Mouse (Mus musculus): Measurements from ENCODE around the gene Pga5. TPM values are rescaled to one million over a fixed set of nuclear protein-coding genes. Genes with fewer than 3 reads are reported as not detected.
A peak's percentile ranks its signal among the peaks of the same experiment; 100 is the strongest.

The Pga5 gene
- polyA plus RNA-seq, 1 experiment from 2014 or later = not detected

DNA sequence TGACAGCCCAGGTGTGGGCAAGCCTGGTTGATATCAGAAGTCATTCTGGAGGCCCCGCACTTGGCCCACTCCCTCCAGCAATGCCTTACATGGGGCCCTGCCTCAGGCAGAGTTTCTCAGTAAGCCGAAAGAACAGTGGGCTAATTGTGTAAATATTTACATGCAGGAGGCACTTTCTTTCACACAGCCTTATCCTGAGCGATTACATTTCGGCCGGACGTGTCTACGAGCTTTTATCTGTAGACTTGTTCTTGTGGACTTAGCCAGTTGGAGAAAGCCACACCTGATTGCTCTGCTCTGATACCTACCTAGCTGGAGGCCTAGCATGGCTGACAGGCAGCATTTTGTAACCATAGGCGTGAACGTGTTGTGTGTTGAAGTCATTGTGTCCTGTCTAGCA is 22.0 kb upstream of the Pga5 start:
- no peaks in the 10 kb centered on the region for H3K27me3 ChIP-seq
- H3K4me1 ChIP-seq = peaks cover 64% of the 10 kb centered on the region
- no peak for ATAC-seq (replicated peaks; ENCODE audit: low FRiP score)
- H3K9me3 ChIP-seq (replicated peaks) = no peaks in the 10 kb centered on the region
- H3K36me3 ChIP-seq = no peaks in the 10 kb centered on the region
- H3K4me2 ChIP-seq = no peak overlapping the region
- 69% methylated on average over 9 of the region's 9 CpGs for whole genome bisulfite sequencing
- no peak overlapping the region for H3K4me3 ChIP-seq (replicated peaks)
- H3K27ac ChIP-seq = 0 out of 2 replicates have a peak overlapping the region, but pooled peaks have one; percentile 29
- no peak overlapping the region for H3K9ac ChIP-seq

DNA sequence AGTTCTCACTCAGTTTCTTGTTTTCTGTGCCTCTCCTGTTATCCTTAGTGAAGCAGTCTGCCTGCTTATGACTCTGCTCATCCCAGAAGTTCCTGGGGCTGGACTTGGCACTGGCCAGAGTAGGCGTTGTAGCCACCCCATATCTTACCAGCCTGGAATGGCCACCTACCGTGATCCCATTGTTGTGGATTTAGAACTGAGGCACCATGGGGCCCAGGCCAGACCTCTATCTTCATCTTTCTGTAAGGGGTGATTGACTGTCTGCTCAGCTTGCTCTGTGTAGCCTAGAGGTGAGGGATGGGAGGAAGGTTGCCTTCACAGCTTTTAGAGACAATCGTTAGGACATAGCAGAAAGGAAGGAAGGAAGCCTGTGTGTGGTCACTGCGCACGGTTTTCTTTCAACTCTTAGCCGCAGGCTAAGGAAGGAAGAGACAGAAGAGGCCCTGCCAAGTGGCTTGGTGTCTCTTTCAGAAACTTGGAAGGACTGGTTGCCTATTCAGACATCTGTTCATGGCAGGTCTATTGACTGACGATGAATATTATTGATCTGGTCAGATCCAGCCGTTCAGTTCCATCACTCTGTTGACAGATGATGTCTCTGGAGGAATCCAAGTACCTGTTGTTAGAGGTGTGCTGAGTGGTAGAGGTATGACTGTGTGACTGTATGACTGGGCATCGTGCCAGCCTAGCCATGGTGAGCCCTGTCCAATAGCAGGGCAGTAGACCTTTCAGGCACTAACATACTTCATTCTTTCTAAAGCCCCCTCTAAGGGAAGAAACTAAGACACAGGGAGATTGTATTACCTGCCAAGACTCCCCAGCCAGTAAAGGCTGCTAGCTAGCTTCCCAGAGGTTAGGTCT is 20.5 kb upstream of the Pga5 start:
- Histone ChIP-seq H3K4me2 (no peak overlapping the region), H3K4me3 (replicated peaks) (no peak overlapping the region), H3K4me1 (peaks cover 64% of the 10 kb centered on the region), H3K9me3 (replicated peaks) (no peaks in the 10 kb centered on the region), H3K27me3 (no peaks in the 10 kb centered on the region), H3K9ac (no peak overlapping the region), H3K27ac (peak overlapping the region; percentile 69), H3K36me3 (0 out of 2 replicates have a peak, but pooled peaks cover under 1% of the 10 kb centered on the region)
- WGBS = 71% methylated on average over 9 of the region's 9 CpGs
- 0 out of 2 replicates have a peak, but pooled peaks have one; percentile 41 for ATAC-seq (replicated peaks; ENCODE audit: low FRiP score)

DNA sequence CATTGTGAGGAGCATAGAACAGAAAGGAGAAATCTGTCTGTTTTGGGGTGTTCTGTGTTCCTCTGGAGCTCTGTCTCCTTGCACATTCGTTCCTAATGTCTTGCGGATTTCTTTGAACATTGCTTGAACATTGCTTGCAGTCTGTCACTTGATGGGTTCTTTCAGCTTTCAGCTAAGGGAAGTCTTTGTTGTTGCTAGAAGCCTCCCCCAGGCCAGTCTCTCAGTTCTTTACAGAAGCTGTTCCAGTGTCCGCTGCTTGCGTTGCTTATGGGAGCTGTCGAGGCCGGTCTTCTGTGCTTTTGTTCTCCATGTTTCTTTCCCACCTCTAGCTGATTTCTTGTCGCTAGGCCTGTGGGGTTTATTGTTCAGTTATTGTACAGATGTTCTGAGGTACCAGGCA is 17.9 kb upstream of the Pga5 start:
- H3K27me3 ChIP-seq = no peaks in the 10 kb centered on the region
- no peak overlapping the region for H3K4me3 ChIP-seq (replicated peaks)
- H3K27ac ChIP-seq = peak overlapping the region; percentile 70
- no peaks in the 10 kb centered on the region for H3K9me3 ChIP-seq (replicated peaks)
- H3K4me2 ChIP-seq = 0 out of 2 replicates have a peak overlapping the region, but pooled peaks have one; percentile 2
- H3K9ac ChIP-seq = no peak overlapping the region
- H3K4me1 ChIP-seq = peaks cover 53% of the 10 kb centered on the region
- 0 out of 2 replicates have a peak, but pooled peaks cover 3% of the 10 kb centered on the region for H3K36me3 ChIP-seq
- WGBS = 30% methylated on average over 7 of the region's 7 CpGs
- no peak for ATAC-seq (replicated peaks; ENCODE audit: low FRiP score)

DNA sequence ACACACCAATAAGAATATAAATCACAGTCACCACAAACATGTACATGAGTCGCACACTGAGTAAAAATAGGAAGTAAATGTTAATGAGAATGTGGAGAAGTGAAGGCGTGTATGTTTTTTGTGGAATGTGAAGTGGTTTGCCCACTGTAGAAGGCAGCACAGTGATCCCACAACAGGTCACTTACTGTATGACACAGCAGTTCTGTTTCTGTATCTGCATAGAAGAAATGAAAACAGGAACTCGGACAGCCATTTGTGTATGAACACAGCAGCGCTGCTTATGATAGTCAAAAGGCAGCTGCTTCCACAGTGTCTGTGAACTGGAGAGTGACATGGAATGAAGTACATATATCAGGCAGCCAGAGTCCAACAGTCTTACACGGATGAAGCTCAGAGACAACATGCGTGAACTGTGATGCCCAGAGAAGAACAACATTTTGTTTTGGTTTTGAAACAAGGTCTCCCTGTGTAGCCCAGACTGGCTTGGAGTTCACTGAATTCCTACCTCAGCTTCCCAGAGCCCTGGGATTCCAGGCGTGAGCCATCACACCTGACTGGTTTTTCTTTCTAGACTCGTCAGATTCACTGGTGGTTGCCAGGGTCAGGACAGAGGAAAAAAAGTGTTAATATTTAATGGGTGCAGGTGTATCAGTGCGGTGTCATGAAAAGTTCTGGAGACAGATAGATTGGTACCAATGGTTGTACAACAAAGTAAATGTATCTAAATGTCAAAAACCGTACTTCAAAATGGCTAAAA is 16.2 kb upstream of the Pga5 start:
- Histone ChIP-seq H3K27ac (no peak overlapping the region), H3K36me3 (0 out of 2 replicates have a peak, but pooled peaks cover 3% of the 10 kb centered on the region), H3K4me3 (replicated peaks) (no peak overlapping the region), H3K9ac (no peak overlapping the region), H3K9me3 (replicated peaks) (no peaks in the 10 kb centered on the region), H3K4me1 (peaks cover 56% of the 10 kb centered on the region), H3K4me2 (no peak overlapping the region), H3K27me3 (no peaks in the 10 kb centered on the region)
- WGBS = 80% methylated on average over 10 of the region's 10 CpGs
- ATAC-seq (replicated peaks; ENCODE audit: low FRiP score) = no peak

DNA sequence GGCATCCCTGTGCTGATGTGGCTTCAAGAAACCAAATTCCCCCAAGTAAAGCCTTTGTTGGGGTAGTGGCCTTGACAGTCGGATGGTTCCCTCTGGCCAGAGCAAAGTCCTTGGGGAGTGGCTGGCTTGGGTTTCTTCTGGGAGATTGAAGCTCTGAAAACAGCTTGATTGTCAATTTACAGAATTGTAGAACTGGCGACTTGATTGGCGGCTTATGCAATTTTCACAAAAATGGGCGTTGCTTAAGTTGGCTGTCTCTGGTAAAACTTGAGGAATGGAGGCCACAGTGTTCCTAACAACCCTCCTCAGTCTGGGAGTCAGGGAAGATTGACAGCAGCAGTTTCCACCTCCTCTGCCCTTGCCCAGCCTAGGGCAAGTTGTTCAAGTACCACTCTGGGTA is 14.5 kb upstream of the Pga5 start:
- Histone ChIP-seq H3K27me3 (no peaks in the 10 kb centered on the region), H3K4me1 (peaks cover 47% of the 10 kb centered on the region)
- no peak for ATAC-seq (replicated peaks; ENCODE audit: low FRiP score)

DNA sequence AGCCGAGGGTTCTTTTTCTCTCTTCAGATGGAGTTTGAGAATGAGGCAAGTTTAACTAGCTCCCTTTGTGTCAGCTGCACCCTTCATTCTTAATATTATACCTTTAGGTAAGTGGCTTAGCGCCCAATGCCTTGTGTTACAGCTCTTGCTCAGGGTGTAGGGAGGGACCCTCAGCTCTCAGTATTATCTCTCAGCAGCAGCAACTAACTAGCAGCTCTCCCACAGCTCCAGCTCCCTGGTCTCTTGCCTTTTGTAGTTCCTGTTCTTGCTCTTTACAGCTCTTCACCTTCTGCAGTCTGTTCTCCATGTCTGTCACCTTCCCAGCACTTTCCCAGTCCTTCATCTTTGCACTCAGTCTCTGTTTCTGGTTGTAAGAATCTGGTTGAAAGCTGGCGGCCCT is 13.8 kb upstream of the Pga5 start:
- no peaks in the 10 kb centered on the region for H3K9me3 ChIP-seq (replicated peaks)

More for the DNA sequence above, 14.5 kb upstream of the Pga5 start:
- H3K36me3 ChIP-seq = 0 out of 2 replicates have a peak, but pooled peaks cover 3% of the 10 kb centered on the region
- H3K27ac ChIP-seq = no peak overlapping the region
- WGBS = 93% methylated on average over 4 of the region's 4 CpGs
- no peak overlapping the region for H3K4me2 ChIP-seq
- H3K9ac ChIP-seq = no peak overlapping the region
- no peaks in the 10 kb centered on the region for H3K9me3 ChIP-seq (replicated peaks)
- no peak overlapping the region for H3K4me3 ChIP-seq (replicated peaks)

DNA sequence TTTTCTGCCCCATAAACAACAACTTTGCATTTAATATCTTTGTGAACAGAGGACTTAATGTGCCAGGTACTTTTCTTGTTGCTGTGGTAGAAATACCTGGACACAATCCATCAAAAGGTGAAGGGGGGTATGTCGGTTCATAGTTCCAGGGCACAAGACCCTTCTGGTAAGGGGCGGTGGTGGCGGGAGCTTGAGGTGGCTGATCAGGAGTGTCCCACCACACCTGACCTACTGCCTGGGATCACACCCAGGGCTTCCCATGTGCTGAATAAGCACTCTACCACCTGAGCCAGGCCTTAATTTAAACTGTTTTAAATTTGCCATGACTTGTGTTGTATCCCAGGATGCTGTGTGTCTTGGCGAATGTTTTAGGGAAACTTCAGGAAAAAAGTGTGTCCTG is 13.2 kb upstream of the Pga5 start:
- no peak for ATAC-seq (replicated peaks; ENCODE audit: low FRiP score)
- Histone ChIP-seq H3K27me3 (no peaks in the 10 kb centered on the region), H3K4me1 (peaks cover 39% of the 10 kb centered on the region), H3K36me3 (0 out of 2 replicates have a peak, but pooled peaks cover 3% of the 10 kb centered on the region), H3K27ac (peak overlapping the region; percentile 57; the same call in 1 of the 2 replicates), H3K9me3 (replicated peaks) (no peaks in the 10 kb centered on the region), H3K9ac (no peak overlapping the region), H3K4me3 (replicated peaks) (no peak overlapping the region), H3K4me2 (no peak overlapping the region)
- 92% methylated on average over 4 of the region's 4 CpGs for WGBS

More for the DNA sequence above, 13.8 kb upstream of the Pga5 start:
- no peak overlapping the region for H3K4me3 ChIP-seq (replicated peaks)
- H3K27ac ChIP-seq = no peak overlapping the region
- no peak overlapping the region for H3K9ac ChIP-seq
- no peak for ATAC-seq (replicated peaks; ENCODE audit: low FRiP score)
- 83% methylated on average over 3 of the region's 3 CpGs for WGBS
- H3K4me1 ChIP-seq = peaks cover 42% of the 10 kb centered on the region
- 0 out of 2 replicates have a peak, but pooled peaks cover 3% of the 10 kb centered on the region for H3K36me3 ChIP-seq
- no peak overlapping the region for H3K4me2 ChIP-seq
- no peaks in the 10 kb centered on the region for H3K27me3 ChIP-seq

DNA sequence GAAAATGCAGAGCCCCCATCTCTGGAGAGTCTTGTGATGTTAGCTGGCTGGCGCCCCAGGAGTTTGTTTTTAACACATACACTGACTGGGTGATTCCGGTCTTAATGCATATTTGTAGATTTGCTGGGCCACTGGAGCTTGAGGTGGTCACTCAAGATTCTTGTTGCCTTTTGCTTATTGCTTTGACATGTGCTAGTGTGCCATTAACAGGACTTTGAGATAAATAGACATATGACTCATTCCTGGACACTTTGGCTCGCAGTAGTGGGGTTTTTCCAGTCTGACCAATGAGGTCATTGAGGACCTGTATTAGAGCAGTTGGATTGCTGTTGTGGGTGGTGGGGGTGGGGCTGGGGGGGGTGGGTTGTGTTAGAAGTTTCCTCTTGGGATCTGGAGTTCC is 12.5 kb upstream of the Pga5 start:
- Histone ChIP-seq H3K27me3 (no peaks in the 10 kb centered on the region), H3K36me3 (0 out of 2 replicates have a peak, but pooled peaks cover 3% of the 10 kb centered on the region), H3K9ac (no peak overlapping the region), H3K27ac (peak overlapping the region; percentile 95), H3K4me3 (replicated peaks) (peak overlapping the region; percentile 84), H3K4me2 (peak overlapping the region; percentile 74), H3K9me3 (replicated peaks) (no peaks in the 10 kb centered on the region), H3K4me1 (peaks cover 31% of the 10 kb centered on the region)
- 66% methylated on average over 3 of the region's 3 CpGs for WGBS
- no peak for ATAC-seq (replicated peaks; ENCODE audit: low FRiP score)

DNA sequence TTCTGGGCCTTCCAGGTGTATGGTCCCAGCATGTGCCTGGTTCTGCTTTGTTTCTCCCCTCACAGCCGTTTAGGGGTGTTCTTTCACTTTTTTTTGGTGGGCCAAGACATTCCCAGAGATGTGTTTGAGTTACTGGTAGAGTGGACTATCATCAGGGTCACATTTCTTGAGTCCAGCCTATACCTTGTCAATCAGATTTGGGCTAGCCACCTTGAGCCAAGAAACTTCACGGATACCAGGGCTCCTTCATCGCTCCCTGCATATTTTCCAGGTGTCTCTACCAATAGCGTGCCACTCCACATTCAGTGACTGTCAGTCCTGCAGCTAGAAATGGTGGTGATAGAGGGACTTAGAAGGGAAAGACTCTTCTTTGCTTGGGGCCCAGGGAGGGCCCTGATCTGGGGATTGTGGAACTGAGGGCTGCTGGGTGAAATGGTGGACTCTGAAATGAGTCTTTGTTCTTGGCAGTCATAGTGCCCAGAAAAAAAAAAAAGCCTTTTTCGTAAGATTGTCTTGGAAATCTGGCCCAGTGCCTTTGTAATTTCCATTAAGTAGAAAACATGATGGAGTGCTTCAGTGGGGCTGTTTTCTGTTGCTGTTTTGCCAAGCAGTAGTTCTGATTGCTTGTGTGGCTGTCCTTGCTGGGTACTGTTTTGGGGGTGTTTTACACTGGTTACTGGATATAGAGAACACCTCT is 11.7 kb upstream of the Pga5 start:
- WGBS = 58% methylated on average over 5 of the region's 5 CpGs
- H3K4me3 ChIP-seq (replicated peaks) = peak overlapping the region; percentile 84
- H3K4me2 ChIP-seq = peak overlapping the region; percentile 74
- peak overlapping the region; percentile 95 for H3K27ac ChIP-seq
- ATAC-seq (replicated peaks; ENCODE audit: low FRiP score) = no peak
- no peaks in the 10 kb centered on the region for H3K27me3 ChIP-seq
- H3K4me1 ChIP-seq = peaks cover 28% of the 10 kb centered on the region
- H3K9me3 ChIP-seq (replicated peaks) = no peaks in the 10 kb centered on the region
- peak overlapping the region; percentile 80 for H3K9ac ChIP-seq
- 0 out of 2 replicates have a peak, but pooled peaks cover 3% of the 10 kb centered on the region for H3K36me3 ChIP-seq

DNA sequence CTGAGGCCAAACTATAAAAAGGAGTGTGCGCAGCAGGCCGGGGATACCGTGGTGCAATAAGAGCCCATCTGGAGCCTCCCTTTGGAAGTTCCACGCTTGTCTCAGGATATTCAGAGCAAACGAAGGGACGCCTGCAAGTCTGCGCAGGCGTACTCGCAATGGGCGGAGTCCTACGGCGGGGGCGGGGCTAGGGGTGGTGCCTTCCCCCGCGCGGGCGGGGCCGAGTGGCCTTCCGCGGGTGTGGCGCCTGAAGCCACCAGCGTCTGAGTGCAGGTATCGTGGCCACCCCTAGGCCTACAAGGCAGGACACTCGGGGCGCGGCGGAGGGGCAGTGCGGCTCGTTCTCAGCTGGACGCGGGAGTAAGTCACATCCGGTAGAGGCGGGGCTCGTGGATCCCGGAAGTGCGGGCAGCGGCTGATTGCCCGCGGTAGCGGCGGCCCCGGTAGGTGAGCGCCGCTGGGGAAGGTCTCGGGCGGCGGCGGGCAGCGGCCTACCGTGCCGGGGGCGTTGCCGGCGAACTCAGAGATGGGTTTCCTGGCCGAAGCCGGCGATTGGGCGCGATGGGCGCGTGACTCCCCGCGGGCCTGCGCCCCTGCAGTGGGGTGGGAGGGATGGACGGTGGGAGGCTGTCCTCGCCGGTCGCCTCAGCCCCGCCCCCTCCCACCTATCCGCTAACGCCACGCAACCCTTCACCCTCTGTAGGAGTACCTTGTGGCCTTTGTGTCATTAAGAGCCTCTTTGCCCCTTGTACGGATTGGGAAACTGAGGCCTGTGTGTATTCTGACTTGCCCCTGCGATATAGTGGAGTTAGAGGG is 10.9 kb upstream of the Pga5 start, which contains the start of gene Vps37c:
Vps37c (plus strand) TSS at position 199 of the 816 bp plus-strand sequence.
- H3K36me3 ChIP-seq = 0 out of 2 replicates have a peak, but pooled peaks cover 3% of the 10 kb centered on the region
- peak within 1 kb of the TSS; percentile 95 for H3K27ac ChIP-seq
- H3K4me2 ChIP-seq = peak within 1 kb of the TSS; percentile 74
- peak within 1 kb of the TSS; percentile 80 for H3K9ac ChIP-seq
- WGBS = under 1% methylated on average over 74 of the region's 74 CpGs
- H3K4me3 ChIP-seq (replicated peaks) = peak within 1 kb of the TSS; percentile 84
- H3K9me3 ChIP-seq (replicated peaks) = no peaks in the 10 kb centered on the region
- H3K4me1 ChIP-seq = peaks cover 28% of the 10 kb centered on the region
- ATAC-seq (replicated peaks; ENCODE audit: low FRiP score) = peak; percentile 93
- H3K27me3 ChIP-seq = no peaks in the 10 kb centered on the region

DNA sequence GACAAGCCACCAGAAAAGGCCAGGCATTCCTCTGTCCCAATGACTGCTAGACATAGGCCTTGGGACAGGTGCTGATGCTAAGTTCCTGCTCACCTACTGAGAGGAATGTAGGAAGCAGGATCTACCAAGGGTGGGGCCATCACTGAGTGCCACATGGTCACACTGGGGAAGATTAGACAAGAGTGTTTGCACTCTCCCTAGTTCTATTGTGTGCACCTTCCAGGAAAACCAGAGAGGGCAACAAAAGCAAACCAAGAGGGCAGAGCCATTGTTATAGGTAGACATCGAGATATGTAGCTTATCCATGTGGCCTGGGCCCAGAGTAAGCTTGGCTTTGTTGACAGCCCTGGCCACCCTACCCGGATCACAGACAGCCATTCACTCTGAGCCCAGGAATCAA is 7.9 kb upstream of the Pga5 start:
- 88% methylated on average over 2 of the region's 2 CpGs for WGBS
- Histone ChIP-seq H3K27ac (no peak overlapping the region), H3K4me1 (peaks cover 26% of the 10 kb centered on the region), H3K9me3 (replicated peaks) (no peaks in the 10 kb centered on the region), H3K4me3 (replicated peaks) (no peak overlapping the region), H3K36me3 (no peaks in the 10 kb centered on the region), H3K9ac (no peak overlapping the region), H3K27me3 (0 out of 2 replicates have a peak, but pooled peaks cover 8% of the 10 kb centered on the region), H3K4me2 (no peak overlapping the region)
- ATAC-seq (replicated peaks; ENCODE audit: low FRiP score) = no peak
